Mouse (Mus musculus) retina, postnatal 7 days (tissue): ENCODE measurements around the gene Uck1.
A peak's percentile ranks its signal among the peaks of the same experiment; 100 is the strongest.

Experiments
- DNase-seq: peaks from one replicate; pipeline ENCODE4 v3.0.0-alpha.2; 2012; ENCODE audit warnings: low read depth, low spot score

The Uck1 gene

DNA sequence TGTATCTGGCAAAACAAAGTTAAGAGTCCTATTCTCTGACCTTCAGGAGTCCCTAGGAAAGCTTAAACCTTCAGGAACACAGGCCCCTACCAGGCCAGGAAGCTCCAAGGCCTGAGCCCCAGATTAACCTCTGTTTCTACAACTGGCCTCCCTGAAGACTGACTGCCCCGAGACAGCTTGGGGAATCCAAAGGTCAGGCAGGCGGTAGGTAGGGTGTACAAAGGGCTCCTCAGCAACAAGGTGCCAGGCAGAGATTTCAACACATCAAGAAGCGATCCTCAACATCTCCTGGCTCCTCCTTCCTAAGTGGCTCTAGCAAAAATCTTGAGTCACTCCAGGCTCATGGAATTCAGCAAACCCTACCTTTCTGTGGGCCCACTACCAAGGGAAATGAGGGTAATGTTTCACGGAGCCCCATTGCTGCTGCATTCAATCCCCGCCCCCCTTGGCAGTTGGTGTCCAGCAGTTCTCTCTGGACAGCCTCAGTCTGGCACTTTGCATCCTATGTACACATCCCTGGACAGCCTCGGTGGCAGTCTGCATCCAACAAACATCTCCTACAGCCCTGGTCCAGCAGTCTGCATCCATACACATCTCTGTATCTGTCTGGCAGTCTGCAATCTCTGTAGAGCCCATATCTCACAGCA lies 949 bp downstream of the Uck1 start:
- no peak for DNase-seq

- no peak for DNase-seq
Observed at GRCm38 (mm10) chr2:32256273-32256672, 3.7 kb downstream of the Uck1 start.

- DNase-seq, result no peak
Observed at GRCm38 (mm10) chr2:32254563-32254962, 5.4 kb downstream of the Uck1 start.

DNA sequence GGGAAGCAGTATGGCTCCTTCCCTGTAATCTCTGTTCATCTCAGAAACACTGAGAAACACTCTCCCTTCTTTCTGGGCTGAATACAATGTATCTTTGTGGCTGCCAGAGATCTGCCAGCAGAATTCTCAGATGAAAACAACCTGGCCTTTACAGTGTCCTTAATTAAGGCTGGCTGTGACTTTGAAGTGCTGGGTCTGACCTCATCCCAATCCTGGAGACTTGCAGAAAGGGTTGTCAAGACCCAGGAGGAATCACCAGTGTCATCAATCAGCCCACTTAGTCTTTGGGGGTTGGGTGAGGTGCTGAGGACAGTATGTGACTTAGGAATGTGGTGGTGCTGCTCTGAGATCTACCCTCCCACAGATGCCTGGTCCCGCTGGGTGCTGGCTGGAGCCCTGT lies 6.6 kb downstream of the Uck1 start:
- no peak for DNase-seq

- DNase-seq, result no peak
Observed at GRCm38 (mm10) chr2:32252658-32253057, 7.3 kb downstream of the Uck1 start.

- no peak for DNase-seq
Observed at GRCm38 (mm10) chr2:32251791-32252527, 8.0 kb downstream of the Uck1 start.

DNA sequence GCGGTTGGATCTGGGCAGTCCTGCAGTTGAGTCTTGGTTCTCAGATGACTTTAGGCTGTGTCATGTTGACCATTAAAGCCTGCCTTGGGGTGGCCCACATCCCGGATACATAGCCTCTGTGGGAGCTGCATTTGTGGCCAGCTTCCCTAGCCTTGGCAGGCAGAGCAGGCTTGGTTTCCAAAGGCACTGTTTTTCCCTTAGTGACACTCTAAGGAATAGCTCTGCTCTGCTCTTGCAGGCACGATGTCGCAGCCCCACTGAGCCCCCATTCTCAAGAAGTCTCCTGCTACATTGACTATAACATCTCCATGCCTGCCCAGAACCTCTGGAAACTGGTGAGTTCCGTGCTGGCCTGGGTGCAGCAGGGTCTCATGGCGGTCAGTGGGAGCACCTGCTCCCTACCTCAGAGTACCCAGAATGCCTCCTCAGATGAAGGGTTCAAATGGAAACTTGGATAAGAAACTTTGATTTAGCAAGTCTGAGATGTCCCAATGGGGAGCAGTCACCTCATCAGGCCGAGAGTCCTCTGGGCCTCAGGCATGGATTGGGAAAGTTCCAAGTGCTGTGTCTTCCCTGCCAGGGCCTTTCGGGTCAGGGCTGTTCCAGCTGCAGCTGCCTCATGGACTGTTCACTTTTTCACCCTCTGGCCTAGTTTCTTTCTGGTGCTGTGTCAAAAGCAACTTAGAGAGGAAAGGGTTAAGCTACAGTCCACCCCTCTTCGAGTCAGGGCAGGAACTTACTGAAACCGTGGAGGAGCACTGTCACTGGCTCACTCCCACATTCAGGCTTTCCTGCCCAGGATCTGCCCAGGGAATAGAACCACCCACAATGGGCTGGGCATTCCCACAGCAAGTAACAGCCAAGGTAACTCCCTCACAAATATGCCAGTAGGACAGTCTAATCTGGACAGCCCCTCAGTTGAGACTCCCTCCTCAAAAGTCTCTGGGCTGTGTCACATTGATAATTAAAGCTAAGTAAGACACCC lies 11.3 kb downstream of the Uck1 start:
- no peak for DNase-seq

GRCm38 (mm10) chr2:32246741-32247140 lies 13.2 kb downstream of the Uck1 start:
- no peak for DNase-seq

- DNase-seq, result no peak
Observed at GRCm38 (mm10) chr2:32242986-32243385, 17.0 kb downstream of the Uck1 start.

DNA sequence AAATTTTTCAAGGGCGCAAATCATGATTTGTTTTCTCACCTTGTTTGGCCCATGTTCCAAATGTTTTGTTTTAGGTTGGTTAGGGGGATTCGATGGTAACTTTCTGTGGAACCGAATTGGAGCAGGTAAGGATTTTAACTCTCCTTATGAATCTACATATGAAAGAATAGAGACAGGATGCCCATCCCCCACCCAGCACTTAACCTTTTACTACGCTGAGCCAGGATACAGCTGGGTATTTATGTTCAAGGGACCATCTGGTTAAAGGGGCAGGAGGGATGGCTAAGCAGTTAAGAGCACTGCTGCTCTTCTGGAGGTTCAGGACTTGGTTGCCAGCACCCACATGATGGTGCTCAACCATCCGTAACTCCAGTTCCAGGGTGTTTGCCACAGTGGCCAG lies 19.4 kb downstream of the Uck1 start:
- no peak for DNase-seq

DNA sequence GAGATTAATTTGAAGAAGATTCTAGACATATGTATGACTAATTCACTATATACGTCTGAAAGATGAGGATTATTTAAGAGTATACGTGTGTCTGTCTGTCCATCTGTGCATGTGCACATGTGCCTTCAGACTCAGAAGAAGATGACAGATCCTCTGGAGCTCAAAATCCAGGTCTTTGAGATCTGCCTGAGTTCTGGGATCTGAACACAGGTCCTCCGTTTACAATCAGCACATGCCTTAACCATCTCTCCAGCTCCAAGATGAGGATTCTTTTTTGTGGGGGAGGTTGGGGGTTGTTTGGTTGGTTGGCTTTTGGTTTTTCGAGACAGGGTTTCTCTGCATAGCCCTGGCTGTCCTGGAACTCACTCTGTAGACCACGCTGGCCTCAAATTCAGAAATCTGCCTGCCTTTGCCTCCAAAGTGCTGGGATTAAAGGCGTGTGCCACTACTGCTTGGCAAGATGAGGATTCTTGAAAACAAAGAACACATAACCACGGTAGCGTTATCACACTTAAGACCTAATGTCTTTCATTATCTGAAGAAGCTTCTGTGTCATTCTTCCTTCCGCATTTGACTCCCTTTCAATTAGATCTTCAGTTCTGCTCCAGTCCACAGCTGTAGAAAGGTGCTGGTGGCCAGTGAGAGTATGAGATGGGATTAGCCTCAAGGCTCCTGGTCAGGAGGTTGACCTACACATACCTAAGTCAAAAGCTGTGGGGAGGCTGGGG lies 21.1 kb downstream of the Uck1 start:
- DNase-seq, result no peak

DNA sequence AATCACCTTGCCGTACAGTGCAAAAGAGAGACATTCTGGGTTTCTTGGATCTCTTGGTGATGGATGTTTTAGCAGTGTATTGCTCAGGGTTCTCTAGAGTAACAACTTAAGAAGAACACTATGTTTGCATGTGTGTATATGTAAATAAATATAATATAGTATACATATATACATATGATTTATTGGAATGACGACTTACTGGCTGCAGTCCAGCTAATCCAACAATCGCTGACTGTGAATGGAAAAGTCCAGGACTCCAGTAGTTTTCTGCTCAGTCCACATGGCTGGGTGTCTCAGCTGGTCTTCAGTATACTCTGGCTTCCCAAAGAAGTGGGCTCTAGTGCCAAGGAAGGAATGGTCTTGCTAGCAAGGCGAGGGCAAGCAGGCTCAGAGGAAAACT lies 22.4 kb downstream of the Uck1 start:
- DNase-seq, result no peak

GRCm38 (mm10) chr2:32236760-32237487 lies 23.0 kb downstream of the Uck1 start:
- peak; percentile 30 for DNase-seq

DNA sequence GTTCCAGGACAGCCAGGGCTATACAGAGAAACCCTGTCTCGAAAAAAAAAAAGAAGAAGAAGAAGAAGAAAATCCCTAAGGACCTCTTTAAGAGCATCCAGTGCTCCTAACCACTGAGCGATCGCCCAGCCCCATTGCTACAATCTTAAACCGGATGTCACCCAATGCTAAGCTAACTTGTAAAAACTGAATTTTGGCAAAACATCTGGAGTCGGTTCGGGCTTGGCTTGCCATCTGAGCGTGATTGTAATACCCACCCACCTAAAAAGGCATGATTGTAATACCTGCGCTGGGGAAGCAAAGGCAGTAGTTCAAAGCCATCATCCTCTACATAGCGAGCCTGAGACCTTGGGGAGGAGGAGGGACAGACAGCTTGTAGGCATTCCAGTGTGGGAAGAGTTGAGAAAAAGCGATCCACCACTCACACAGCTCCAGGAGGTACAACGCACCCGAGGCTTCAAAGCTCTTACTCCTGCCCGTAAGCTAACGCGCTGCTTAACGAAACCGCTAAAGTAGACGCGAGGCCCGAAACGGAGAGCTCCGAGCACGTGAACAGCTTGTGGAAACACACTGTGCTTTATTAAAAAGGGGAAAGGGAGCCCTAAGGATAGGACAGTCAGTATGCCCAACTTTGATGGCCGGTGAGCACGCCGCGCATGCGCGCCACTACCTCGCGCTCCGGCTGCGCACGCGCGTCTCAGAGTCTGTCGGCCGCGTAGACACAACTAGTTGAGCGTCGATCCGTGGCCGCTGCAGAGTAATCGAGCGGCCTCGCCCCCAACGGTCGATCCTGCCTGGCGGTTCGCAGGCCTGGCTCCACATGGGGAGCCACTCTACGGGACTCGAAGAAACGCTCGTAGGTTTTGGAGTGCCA lies 23.8 kb downstream of the Uck1 start, which contains the start of gene Pomt1:
Gene Pomt1, plus strand, starts transcription at position 705 of the 874 bp plus-strand sequence.
- peak; percentile 89 for DNase-seq

DNA sequence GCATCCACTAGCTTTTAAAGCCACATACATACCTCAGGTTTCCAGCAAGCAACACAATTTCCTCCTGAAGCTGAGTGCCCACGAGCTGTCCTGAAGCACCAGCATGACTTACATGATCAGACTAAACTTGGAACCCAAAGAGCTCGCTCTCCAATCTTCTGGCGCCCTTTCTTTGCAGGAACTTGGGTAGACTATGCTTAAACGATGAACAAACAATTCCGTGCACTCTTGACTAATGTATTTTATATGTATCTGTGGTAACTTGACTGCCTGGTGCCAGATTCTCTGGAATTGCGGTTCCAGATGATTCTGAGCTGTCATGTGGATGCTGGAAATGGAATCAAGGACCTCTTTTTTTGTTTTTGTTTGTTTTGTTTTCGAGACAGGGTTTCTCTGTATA lies 24.5 kb downstream of the Uck1 start:
- DNase-seq, result no peak

DNA sequence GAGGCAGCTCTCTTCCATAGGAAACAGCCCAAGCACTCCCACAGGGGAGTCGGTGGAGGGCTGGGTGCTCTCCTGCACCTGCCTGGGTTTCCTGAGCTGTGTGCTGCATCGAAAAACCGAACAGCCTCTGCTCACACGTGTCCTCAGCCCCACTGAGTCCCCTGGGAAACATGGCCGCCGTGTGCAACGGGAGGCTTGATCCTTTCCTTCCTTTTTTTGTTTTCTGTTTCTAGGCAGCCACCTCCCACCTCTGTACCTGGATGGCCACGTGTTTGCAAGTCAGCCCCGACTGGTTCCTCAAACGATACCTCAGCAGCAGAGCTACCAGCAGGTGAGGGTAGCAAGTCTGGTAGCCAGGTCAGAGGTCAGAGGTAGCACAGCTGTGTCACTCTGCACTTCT lies 37.9 kb downstream of the Uck1 start:
- DNase-seq, result no peak

- no peak for DNase-seq
Observed at GRCm38 (mm10) chr2:32221577-32221976, 38.4 kb downstream of the Uck1 start.

GRCm38 (mm10) chr2:32220969-32221368 lies 39.0 kb downstream of the Uck1 start:
- DNase-seq, result no peak

GRCm38 (mm10) chr2:32220021-32220420 lies 39.9 kb downstream of the Uck1 start:
- no peak for DNase-seq

DNA sequence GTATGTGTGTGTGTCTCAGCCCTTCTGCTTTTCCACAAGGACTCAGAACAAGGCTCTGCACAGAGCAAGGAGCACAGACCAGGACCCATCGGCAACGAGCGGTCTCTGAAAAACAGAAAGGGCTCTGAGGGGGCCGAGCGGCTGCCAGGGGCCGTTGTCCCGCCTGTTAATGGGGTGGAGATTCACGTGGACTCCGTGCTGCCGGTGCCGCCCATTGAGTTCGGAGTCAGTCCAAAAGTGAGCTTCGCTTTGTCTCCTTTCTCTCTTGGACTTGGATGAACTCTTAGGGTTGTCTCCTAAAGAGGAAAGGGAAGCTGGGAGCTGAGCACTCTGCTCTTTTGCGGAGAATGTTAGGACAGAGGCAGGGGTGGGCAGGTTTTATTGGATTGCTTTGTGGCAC lies 40.5 kb downstream of the Uck1 start:
- no peak for DNase-seq
